Mouse (Mus musculus) embryonic fibroblast, embryonic 13.5 days (primary cell): ENCODE data around the gene Coq8b.

Experiments
- CTCF ChIP-seq: IDR thresholded peaks from 2 replicates; pipeline ENCODE4 v1.5.1; 2011; ENCODE audit warnings: mild to moderate bottlenecking, control low read depth, low read length, moderate library complexity, borderline replicate concordance; ENCODE audit not compliant: insufficient read depth
- POLR2A ChIP-seq: IDR thresholded peaks from 2 replicates; pipeline ENCODE4 v1.6.1; 2011; ENCODE audit warnings: low read depth, mild to moderate bottlenecking, control low read depth, low read length, moderate library complexity

DNA sequence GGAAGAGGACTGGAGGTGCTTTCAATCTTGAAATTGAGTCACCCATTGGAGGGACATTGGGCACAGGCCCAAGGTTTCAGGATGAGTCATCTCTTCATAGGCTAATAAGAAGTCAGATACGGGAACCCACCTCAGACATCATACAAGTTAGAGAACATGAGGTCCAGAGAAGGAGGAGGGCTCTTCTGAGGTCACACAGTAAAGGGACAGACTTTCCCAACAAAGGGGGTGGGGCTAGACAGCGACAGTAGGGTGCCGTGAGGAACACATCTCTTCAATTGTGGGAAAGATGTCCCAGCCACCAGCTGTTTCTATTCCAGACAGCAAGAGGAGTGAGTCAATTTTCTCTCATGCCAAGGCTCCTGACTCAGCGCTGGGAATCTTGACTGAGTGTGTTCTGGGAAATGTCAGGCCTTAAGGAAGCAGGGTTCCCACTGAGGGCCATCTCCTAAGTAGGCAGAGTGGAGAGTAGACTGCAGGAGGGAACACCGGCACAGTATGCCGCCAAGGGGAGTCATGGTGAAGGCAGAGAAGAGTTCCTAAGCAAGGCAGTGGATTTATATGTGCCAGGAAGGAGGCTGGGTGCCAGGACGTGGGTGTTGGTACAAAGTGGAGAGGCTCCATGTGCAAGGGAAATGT lies 1.0 kb upstream of the Coq8b start:
- TF ChIP-seq CTCF (no peak), POLR2A (peak; percentile 54)
